In the genomic region with DNA sequence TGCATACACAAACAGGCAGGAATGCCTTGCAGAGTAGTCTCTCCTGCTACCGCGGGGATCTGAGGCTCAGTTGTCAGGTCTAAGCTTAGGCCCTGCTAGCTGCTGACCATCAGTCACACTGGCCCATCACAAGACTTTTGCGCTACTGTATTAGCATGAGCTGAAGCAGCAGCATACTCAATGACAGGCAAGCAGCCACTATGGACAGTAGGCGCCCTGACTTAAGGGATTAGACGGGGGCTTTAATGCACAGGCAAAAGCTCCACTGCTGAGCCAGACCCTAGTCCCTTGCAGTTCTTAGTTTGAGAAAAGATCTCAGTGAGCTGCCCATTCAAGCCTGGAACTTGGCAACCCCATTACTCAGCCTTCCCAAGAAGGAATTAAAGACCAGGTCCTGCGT, we compare ENCODE assay signal across 14 mouse cellular contexts.
"Had no signal": no experiment of that assay in that cellular context is flagged by ENCODE, and none has a peak within 500 bp of the region (broad histone marks: within the 10 kb centered on the region; RNA-seq: fewer than 3 reads in every experiment).

No protein-coding gene starts in this region.

- H3K9me3 ChIP-seq: liver, embryonic 12.5 days; neural tube, embryonic 13.5 days had no signal

- H3K4me3 ChIP-seq: layer of hippocampus, adult 2 months; liver, embryonic 12.5 days; neural tube, embryonic 13.5 days had no signal

- H3K27me3 ChIP-seq: liver, embryonic 12.5 days; neural tube, embryonic 13.5 days had no signal

- H3K9ac ChIP-seq: liver, embryonic 12.5 days; lung, embryonic 14.5 days; neural tube, embryonic 13.5 days had no signal

- H3K27ac ChIP-seq: layer of hippocampus, adult 2 months; liver, embryonic 12.5 days; neural tube, embryonic 13.5 days had no signal

- H3K4me1 ChIP-seq: liver, embryonic 12.5 days; neural tube, embryonic 13.5 days had no signal

- ATAC-seq: liver, embryonic 12.5 days; midbrain, embryonic 16.5 days had no signal

- H3K4me2 ChIP-seq: liver, embryonic 12.5 days; lung, embryonic 14.5 days; midbrain, embryonic 11.5 days; neural tube, embryonic 13.5 days had no signal

- DNase-seq: kidney, adult 11 months; kidney, postnatal 10 days; kidney, postnatal 4 days; left cerebral cortex, postnatal 4 days; lung, embryonic 14.5 days; lung, postnatal 10 days; lung, postnatal 4 days; right cerebral cortex, postnatal 4 days; thymus, postnatal 4 days had no signal
